Mouse (Mus musculus) embryonic facial prominence, embryonic 15.5 days (tissue): ENCODE data around the gene Ankrd36. TPM values are rescaled to one million over a fixed set of nuclear protein-coding genes. Genes with fewer than 3 reads are reported as not detected.

ENCODE experiments used
- ATAC-seq: fragments of 200-750 bp; cut with Nextera tagmentation; 2 replicates; pipeline ENCODE4 v1.8.0; 2017; ENCODE audit warnings: low read depth, moderate TSS enrichment; ENCODE audit not compliant: insufficient number of reproducible peaks, low FRiP score, low TSS enrichment
- H3K27ac ChIP-seq: fragments of 300-500 bp; sonication (generic); replicated peaks from 2 replicates; pipeline ENCODE4 v1.5.1; 2015; ENCODE audit warnings: mild to moderate bottlenecking, inconsistent platforms
- H3K27me3 ChIP-seq: fragments of 300-500 bp; sonication (generic); 2 replicates; pipeline ENCODE4 v1.6.1; 2015; ENCODE audit warnings: inconsistent platforms
- H3K36me3 ChIP-seq: fragments of 300-500 bp; sonication (generic); 2 replicates; pipeline ENCODE4 v1.6.1; 2015; ENCODE audit warnings: mild to moderate bottlenecking, inconsistent platforms
- H3K4me1 ChIP-seq: fragments of 300-500 bp; sonication (generic); 2 replicates; pipeline ENCODE4 v1.6.1; 2015; ENCODE audit warnings: inconsistent platforms
- H3K4me2 ChIP-seq: fragments of 300-500 bp; sonication (generic); replicated peaks from 2 replicates; pipeline ENCODE4 v1.6.1; 2015; ENCODE audit warnings: mild to moderate bottlenecking, inconsistent platforms
- H3K4me3 ChIP-seq: fragments of 300-500 bp; sonication (generic); replicated peaks from 2 replicates; pipeline ENCODE4 v1.5.1; 2015; ENCODE audit warnings: mild to moderate bottlenecking, inconsistent platforms
- H3K9ac ChIP-seq: fragments of 300-500 bp; sonication (generic); 2 replicates; pipeline ENCODE4 v1.6.1; 2015; ENCODE audit warnings: inconsistent platforms
- H3K9me3 ChIP-seq: fragments of 300-500 bp; sonication (generic); replicated peaks from 2 replicates; pipeline ENCODE4 v1.6.1; 2016; ENCODE audit warnings: inconsistent platforms
- WGBS: fragments of 180-500 bp; shearing (Covaris S2); methylation state at CpG from one replicate; pipeline ENCODE4 v1.1.7; 2015; 5-methylcytosine and 5-hydroxymethylcytosine counted together
- polyA plus RNA-seq: library from polyadenylated mRNA; unstranded; fragments of >200 nt; fragmentation: Nextera tagmentation; extraction: Ambion mirVana; gene quantifications from 2 replicates; pipeline ENCODE4 v1.2.1, GENCODE M21; 2015

Gene Ankrd36
- polyA plus RNA-seq, 1 experiment from 2014 or later: not detected

- H3K36me3 ChIP-seq: peaks cover 48% of the 10 kb centered on the region
- H3K4me3 ChIP-seq: no peak overlapping the region
- no peak overlapping the region for H3K27ac ChIP-seq
- H3K4me1 ChIP-seq: no peaks in the 10 kb centered on the region
- ATAC-seq: no peak
- 91% methylated on average over 9 of the region's 9 CpGs for WGBS
- no peak overlapping the region for H3K4me2 ChIP-seq
- H3K9me3 ChIP-seq: no peaks in the 10 kb centered on the region
- H3K9ac ChIP-seq: no peak overlapping the region
- no peaks in the 10 kb centered on the region for H3K27me3 ChIP-seq
Observed at GRCm38 (mm10) chr11:5715179-5715578, 145.7 kb downstream of the Ankrd36 start.

- H3K36me3 ChIP-seq: peaks cover 48% of the 10 kb centered on the region
- H3K9me3 ChIP-seq: no peaks in the 10 kb centered on the region
- no peaks in the 10 kb centered on the region for H3K4me1 ChIP-seq
- H3K27ac ChIP-seq: no peak within 1 kb of the TSS
- ATAC-seq: no peak
- no peak within 1 kb of the TSS for H3K4me2 ChIP-seq
- no peaks in the 10 kb centered on the region for H3K27me3 ChIP-seq
- no peak within 1 kb of the TSS for H3K9ac ChIP-seq
- H3K4me3 ChIP-seq: no peak within 1 kb of the TSS
- WGBS: 84% methylated on average over 14 of the region's 14 CpGs
Observed at GRCm38 (mm10) chr11:5715630-5716105, 146.2 kb downstream of the Ankrd36 start, which contains the start of gene Mrps24. Mrps24 (minus strand) TSS chr11:5715680.

GRCm38 (mm10) chr11:5716246-5716645, 146.8 kb downstream of the Ankrd36 start:
- no peaks in the 10 kb centered on the region for H3K4me1 ChIP-seq
- H3K36me3 ChIP-seq: peaks cover 52% of the 10 kb centered on the region
- no peaks in the 10 kb centered on the region for H3K27me3 ChIP-seq
- no peak overlapping the region for H3K4me2 ChIP-seq
- 88% methylated on average over 11 of the region's 11 CpGs for WGBS
- H3K4me3 ChIP-seq: no peak overlapping the region
- no peaks in the 10 kb centered on the region for H3K9me3 ChIP-seq
- ATAC-seq: no peak
- no peak overlapping the region for H3K9ac ChIP-seq
- no peak overlapping the region for H3K27ac ChIP-seq

- H3K9ac ChIP-seq: no peak overlapping the region
- H3K9me3 ChIP-seq: no peaks in the 10 kb centered on the region
- H3K36me3 ChIP-seq: peaks cover 59% of the 10 kb centered on the region
- H3K4me3 ChIP-seq: no peak overlapping the region
- 92% methylated on average over 34 of the region's 34 CpGs for WGBS
- no peak for ATAC-seq
- H3K4me2 ChIP-seq: no peak overlapping the region
- no peaks in the 10 kb centered on the region for H3K4me1 ChIP-seq
- H3K27ac ChIP-seq: no peak overlapping the region
- H3K27me3 ChIP-seq: no peaks in the 10 kb centered on the region
Observed at GRCm38 (mm10) chr11:5716938-5717705, 147.6 kb downstream of the Ankrd36 start.

- no peaks in the 10 kb centered on the region for H3K27me3 ChIP-seq
- peaks cover 73% of the 10 kb centered on the region for H3K36me3 ChIP-seq
- H3K9ac ChIP-seq: no peak overlapping the region
- H3K4me1 ChIP-seq: no peaks in the 10 kb centered on the region
- WGBS: 94% methylated on average over 12 of the region's 12 CpGs
- no peak overlapping the region for H3K4me3 ChIP-seq
- no peak overlapping the region for H3K27ac ChIP-seq
- H3K9me3 ChIP-seq: no peaks in the 10 kb centered on the region
- ATAC-seq: no peak
- H3K4me2 ChIP-seq: no peak overlapping the region
Observed at GRCm38 (mm10) chr11:5718611-5719354, 149.3 kb downstream of the Ankrd36 start.

GRCm38 (mm10) chr11:5729582-5729981, 160.1 kb downstream of the Ankrd36 start:
- H3K4me3 ChIP-seq: no peak overlapping the region
- ATAC-seq: no peak
- no peak overlapping the region for H3K27ac ChIP-seq
- H3K4me1 ChIP-seq: 0 out of 2 replicates have a peak, but pooled peaks cover 8% of the 10 kb centered on the region
- no peak overlapping the region for H3K9ac ChIP-seq
- 86% methylated on average over 9 of the region's 9 CpGs for WGBS
- peaks cover 3% of the 10 kb centered on the region; the same call in 1 of the 2 replicates for H3K36me3 ChIP-seq
- no peak overlapping the region for H3K4me2 ChIP-seq
- no peaks in the 10 kb centered on the region for H3K27me3 ChIP-seq
- H3K9me3 ChIP-seq: no peaks in the 10 kb centered on the region

GRCm38 (mm10) chr11:5732401-5732800, 162.9 kb downstream of the Ankrd36 start:
- Histone ChIP-seq H3K36me3 (no peaks in the 10 kb centered on the region), H3K27ac (peak overlapping the region; percentile 55; the same call in 1 of the 2 replicates), H3K9me3 (no peaks in the 10 kb centered on the region), H3K27me3 (no peaks in the 10 kb centered on the region), H3K9ac (no peak overlapping the region), H3K4me3 (no peak overlapping the region), H3K4me2 (no peak overlapping the region), H3K4me1 (0 out of 2 replicates have a peak, but pooled peaks cover 8% of the 10 kb centered on the region)
- 63% methylated on average over 5 of the region's 5 CpGs for WGBS
- peak; percentile 73; the same call in 1 of the 2 replicates for ATAC-seq

GRCm38 (mm10) chr11:5734323-5734722, 164.8 kb downstream of the Ankrd36 start:
- Histone ChIP-seq H3K9ac (no peak overlapping the region), H3K27ac (no peak overlapping the region), H3K4me3 (no peak overlapping the region), H3K4me2 (no peak overlapping the region), H3K9me3 (no peaks in the 10 kb centered on the region), H3K4me1 (0 out of 2 replicates have a peak, but pooled peaks cover 5% of the 10 kb centered on the region), H3K36me3 (no peaks in the 10 kb centered on the region), H3K27me3 (no peaks in the 10 kb centered on the region)
- ATAC-seq: no peak
- WGBS: 87% methylated on average over 4 of the region's 4 CpGs

GRCm38 (mm10) chr11:5737137-5737536, 167.7 kb downstream of the Ankrd36 start:
- WGBS: 83% methylated on average over 5 of the region's 5 CpGs

More at GRCm38 (mm10) chr11:5737137-5737536, 167.7 kb downstream of the Ankrd36 start:
- Histone ChIP-seq H3K4me2 (no peak overlapping the region), H3K4me1 (peaks cover 11% of the 10 kb centered on the region), H3K36me3 (no peaks in the 10 kb centered on the region), H3K9ac (no peak overlapping the region), H3K9me3 (no peaks in the 10 kb centered on the region), H3K27ac (no peak overlapping the region), H3K4me3 (no peak overlapping the region), H3K27me3 (no peaks in the 10 kb centered on the region)
- no peak for ATAC-seq
